Mouse (Mus musculus): Measurements from ENCODE around the gene Kcnk10.

DNA sequence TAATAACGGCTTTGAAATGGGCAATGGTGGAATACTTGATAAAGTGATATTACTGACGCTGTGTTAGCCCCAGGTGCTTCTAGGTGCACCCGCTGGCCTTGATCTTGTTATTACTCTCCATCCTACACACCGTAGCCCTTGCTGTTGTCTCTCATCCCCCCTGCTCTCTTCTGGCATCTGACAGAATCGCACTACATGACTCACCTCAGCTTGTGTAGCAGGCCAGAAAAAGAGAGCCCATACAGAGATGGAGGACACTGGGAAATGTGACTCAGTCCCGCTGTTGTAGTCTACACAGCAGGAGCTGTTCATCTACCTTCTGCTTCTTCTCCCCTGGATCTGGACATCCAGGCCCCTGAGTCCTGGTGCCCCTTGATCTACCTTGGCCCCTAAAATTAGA is 28.1 kb downstream of the Kcnk10 start:
- TF ChIP-seq POLR2A (IDR thresholded peaks at IDR 0.05; ENCODE audit: insufficient read depth, low read length): no peak
- TF ChIP-seq CTCF (IDR thresholded peaks at IDR 0.05; ENCODE audit: low read depth, low read length): no peak
